Mouse (Mus musculus): ENCODE measurements around the gene Vmn1r48. TPM values are rescaled to one million over a fixed set of nuclear protein-coding genes. Genes with fewer than 3 reads are reported as not detected.

Gene Vmn1r48
- not detected for polyA plus RNA-seq (2017; shearing (Covaris generic))

DNA sequence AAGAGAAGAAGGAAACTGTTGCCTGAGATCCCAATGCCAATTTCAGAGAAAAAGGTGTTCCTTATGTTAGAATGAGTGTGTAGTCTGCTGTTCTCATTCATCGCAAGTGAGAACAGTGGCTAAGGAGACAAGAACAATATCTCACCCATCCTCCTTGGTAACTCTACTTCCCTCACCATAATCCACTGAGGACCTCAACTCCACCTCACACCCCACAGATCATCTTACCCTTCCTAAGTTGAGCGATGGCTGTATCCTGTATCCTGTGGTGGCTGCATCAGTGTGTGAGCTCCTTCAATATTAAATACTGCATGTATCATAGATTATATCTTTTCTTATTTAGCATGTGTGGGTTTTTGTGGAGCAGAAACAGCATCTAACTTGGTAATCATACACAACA lies at the start of gene Vmn1r48:
Vmn1r48 (minus strand) TSS at position 101 of the 400 bp plus-strand sequence.

DNA sequence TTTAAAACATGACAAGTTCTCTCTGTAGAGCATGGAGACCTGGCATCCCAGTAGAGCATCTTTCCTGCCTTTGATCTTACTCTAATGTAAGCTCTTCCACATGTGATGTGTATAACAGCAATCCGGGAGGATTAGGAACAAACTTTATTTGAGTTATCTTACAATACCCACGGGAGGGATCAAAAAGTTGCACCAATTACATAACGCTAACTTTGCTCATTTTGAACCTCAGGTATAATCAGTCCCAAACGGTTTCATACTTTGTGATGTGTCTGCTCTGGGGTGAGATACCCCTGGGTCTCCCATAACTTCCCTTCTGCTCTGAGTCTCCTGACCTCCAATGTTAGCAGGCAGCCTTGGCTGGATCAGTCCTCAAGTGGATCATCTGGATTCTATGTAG lies 41.8 kb upstream of the Vmn1r48 start, which contains the start of gene Vmn1r49:
Vmn1r49 (minus strand) TSS at position 101 of the 400 bp plus-strand sequence.

DNA sequence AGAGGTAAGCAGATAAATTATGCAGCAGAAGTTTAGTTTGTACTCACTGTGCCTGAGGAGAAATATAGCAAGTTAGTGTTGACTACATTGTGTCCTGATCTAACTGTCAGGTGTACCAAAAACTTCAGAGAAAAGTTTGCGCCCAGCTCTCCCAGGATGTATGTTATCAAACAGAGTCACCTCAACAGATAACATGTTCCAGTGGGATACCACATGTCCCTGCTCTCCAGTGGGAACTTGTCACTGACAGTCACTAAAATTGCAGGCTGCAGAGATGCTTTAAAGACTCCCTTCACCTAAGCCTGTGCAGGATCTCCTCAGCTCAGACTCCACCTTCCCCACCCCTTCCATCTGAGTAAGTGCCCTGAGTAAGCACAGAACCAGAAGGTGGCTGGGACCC lies 20.8 kb downstream of the Vmn1r48 start, which contains the start of gene Vmn1r47:
Vmn1r47 (plus strand) TSS at position 301 of the 400 bp plus-strand sequence.

Other genes with a start within 250 kb of the Vmn1r48 start
- gene Vmn1r42, start 160.4 kb downstream of the Vmn1r48 start, polyA plus RNA-seq (2017; shearing (Covaris generic)): under 1 TPM in 1 of 2 experiments, not detected in 1; 0.12 TPM
- gene Vmn1r43, start 160.4 kb downstream of the Vmn1r48 start, polyA plus RNA-seq (2017; shearing (Covaris generic)): under 1 TPM; 0.02 to 0.38 TPM
- gene Vmn1r44, start 153.2 kb downstream of the Vmn1r48 start, polyA plus RNA-seq (2017; shearing (Covaris generic)): not detected
- gene Vmn1r45, start 96.2 kb downstream of the Vmn1r48 start, polyA plus RNA-seq (2017; shearing (Covaris generic)): under 1 TPM; 0.39 to 0.74 TPM
- gene Vmn1r46, start 67.5 kb downstream of the Vmn1r48 start, polyA plus RNA-seq (2017; shearing (Covaris generic)): under 1 TPM in 1 of 2 experiments, not detected in 1; 0.07 TPM
- under 1 TPM in 1 of 2 experiments, not detected in 1; 0.04 TPM for gene Vmn1r47, start 20.7 kb downstream of the Vmn1r48 start, polyA plus RNA-seq (2017; shearing (Covaris generic))
- under 1 TPM in 1 of 2 experiments, not detected in 1; 0.37 TPM for gene Vmn1r49, start 41.7 kb upstream of the Vmn1r48 start, polyA plus RNA-seq (2017; shearing (Covaris generic))
- gene Vmn1r50, start 64.6 kb upstream of the Vmn1r48 start, polyA plus RNA-seq (2017; shearing (Covaris generic)): not detected
- under 1 TPM in 1 of 2 experiments, not detected in 1; 0.28 TPM for gene Vmn1r51, start 85.8 kb upstream of the Vmn1r48 start, polyA plus RNA-seq (2017; shearing (Covaris generic))
- gene Vmn1r52, start 138.0 kb upstream of the Vmn1r48 start, polyA plus RNA-seq (2017; shearing (Covaris generic)): under 1 TPM in 1 of 2 experiments, not detected in 1; 0.69 TPM
- not detected for gene V1ra8, start 166.0 kb upstream of the Vmn1r48 start, polyA plus RNA-seq (2017; shearing (Covaris generic))
- not detected for gene Vmn1r53, start 187.6 kb upstream of the Vmn1r48 start, polyA plus RNA-seq (2017; shearing (Covaris generic))
- not detected for gene Vmn1r54, start 209.5 kb upstream of the Vmn1r48 start, polyA plus RNA-seq (2017; shearing (Covaris generic))